Mouse (Mus musculus) C2C12 (cell line): Measurements from ENCODE around the gene Socs5.

Source experiments
- CEBPB ChIP-seq: IDR thresholded peaks from one replicate; pipeline ENCODE4 v1.6.1; 2011; ENCODE audit warnings: low read depth, mild to moderate bottlenecking, control low read depth, moderate library complexity
- CTCF ChIP-seq: IDR thresholded peaks from one replicate; pipeline ENCODE4 v1.5.1; 2011; ENCODE audit not compliant: control insufficient read depth, insufficient read depth, insufficient read length
- MAX ChIP-seq: IDR thresholded peaks from one replicate; pipeline ENCODE4 v1.6.1; 2011; ENCODE audit warnings: mild to moderate bottlenecking, control low read depth
- MYOG ChIP-seq: IDR thresholded peaks from one replicate; pipeline ENCODE4 v1.6.1; 2011; ENCODE audit not compliant: control insufficient read depth, insufficient read length; ENCODE audit errors: extremely low read depth

DNA sequence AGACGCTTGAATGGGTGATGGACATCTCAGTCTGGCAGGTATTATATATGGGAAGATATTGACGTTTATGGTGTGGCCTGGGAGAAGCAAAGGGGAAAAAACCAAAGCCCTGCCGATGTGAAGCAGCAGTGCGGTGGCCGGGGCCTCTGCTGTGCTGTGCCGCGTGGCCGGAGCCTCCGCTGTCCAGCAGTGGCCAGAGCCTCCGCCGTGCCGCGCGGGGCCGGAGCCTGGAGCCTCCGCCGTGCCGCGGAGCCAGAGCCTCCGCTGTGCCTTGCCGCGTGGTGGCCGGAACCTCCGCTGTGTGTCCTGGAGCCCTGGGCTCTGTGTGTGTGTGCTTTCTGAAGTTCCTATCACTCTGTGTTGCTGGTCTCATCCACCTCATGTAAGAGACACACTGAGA is 17.9 kb downstream of the Socs5 start:
- TF ChIP-seq CTCF: no peak
- TF ChIP-seq MAX: no peak
- TF ChIP-seq MYOG: no peak
- TF ChIP-seq CEBPB: no peak
